ENCODE assay signal across 20 mouse cellular contexts in the genomic region with DNA sequence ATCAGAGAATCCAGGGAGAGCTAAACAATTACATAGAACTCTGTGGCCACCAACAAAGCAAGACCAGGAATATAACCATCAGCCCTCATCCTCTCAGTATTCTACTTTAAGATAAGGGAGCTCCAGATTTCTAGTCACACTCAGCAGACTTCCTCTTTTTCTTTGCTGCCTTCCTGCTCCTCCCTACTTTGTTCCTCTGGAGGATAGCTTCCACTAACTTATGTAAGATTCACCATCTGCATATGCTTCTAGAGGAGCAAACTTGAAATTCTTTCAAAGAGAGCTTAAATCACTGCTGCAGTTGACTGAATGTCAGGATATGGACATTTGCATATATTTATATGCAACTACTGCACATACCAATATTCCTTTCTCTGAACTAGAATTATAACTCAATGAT.
A peak's percentile ranks its signal among the peaks of the same experiment; 100 is the strongest.
DNase-seq lines count a peak whose midpoint lies in the region; TF ChIP-seq lines count a peak whose summit lies in the region.
"Had no signal": no experiment of that assay in that cellular context is flagged by ENCODE, and none has a peak within 500 bp of the region (broad histone marks: within the 10 kb centered on the region; RNA-seq: fewer than 3 reads in every experiment).

No protein-coding gene starts in this region.

- H3K27me3 ChIP-seq in MEL (ENCODE audit: control insufficient read depth in 1 of 2, insufficient read depth in 2 of 2, low read length in 2 of 2), result no peaks in the 10 kb centered on the region
- no peaks in the 10 kb centered on the region for H3K27me3 ChIP-seq in embryonic facial prominence, embryonic 10.5 days (replicated peaks; ENCODE audit: low read depth, poor library complexity, severe bottlenecking)
- H3K27me3 ChIP-seq: embryonic facial prominence, embryonic 13.5 days; embryonic facial prominence, embryonic 15.5 days; forebrain, embryonic 12.5 days had no signal

- no peak overlapping the region for H3K9ac ChIP-seq in MEL (ENCODE audit: control insufficient read depth, low read depth, low read length, poor library complexity, severe bottlenecking)
- H3K9ac ChIP-seq: embryonic facial prominence, embryonic 13.5 days; embryonic facial prominence, embryonic 15.5 days; forebrain, embryonic 12.5 days had no signal

- no peaks in the 10 kb centered on the region for H3K36me3 ChIP-seq in MEL (ENCODE audit: control insufficient read depth in 1 of 2, insufficient read depth in 2 of 2, low read length in 2 of 2)
- H3K36me3 ChIP-seq in embryonic facial prominence, embryonic 10.5 days (replicated peaks), result no peaks in the 10 kb centered on the region
- H3K36me3 ChIP-seq: embryonic facial prominence, embryonic 13.5 days; embryonic facial prominence, embryonic 15.5 days; forebrain, embryonic 10.5 days; forebrain, embryonic 12.5 days had no signal

- TF ChIP-seq EP300 in MEL (IDR thresholded peaks at IDR 0.05; ENCODE audit: low read depth in 1 of 2, low read length in 2 of 2), result no peak

- peak; percentile 1 to 7 for DNase-seq in heart, adult 18-20 months
- DNase-seq in heart, postnatal 4 days, result no peak
- DNase-seq in MEL (ENCODE audit: low read depth, low spot score) (peak; percentile 25), MEL-GATA-1-ER (ENCODE audit: extremely low read depth, low read depth) (peak; percentile 6)
- peak; percentile 3 for DNase-seq in telencephalon, adult 2 months (ENCODE audit: low read depth, low spot score)
- DNase-seq in embryonic facial prominence, embryonic 10.5 days (ENCODE audit: low spot score), result no peak
- no peak for DNase-seq in thymus, postnatal 0 days (ENCODE audit: low spot score)
- DNase-seq: adrenal gland, adult 2 months; adrenal gland, postnatal 10 days; adrenal gland, postnatal 25 days; cerebellum, adult 11-12 months; cerebellum, adult 2 months; cerebellum, adult 9-10 months; cerebellum, postnatal 10 days; cerebellum, postnatal 25 days had no signal

- H3K9me3 ChIP-seq in MEL (replicated peaks; ENCODE audit: insufficient read depth, low read length), result no peaks in the 10 kb centered on the region
- no peaks in the 10 kb centered on the region for H3K9me3 ChIP-seq in embryonic facial prominence, embryonic 10.5 days
- H3K9me3 ChIP-seq: embryonic facial prominence, embryonic 13.5 days; embryonic facial prominence, embryonic 15.5 days; forebrain, embryonic 10.5 days; forebrain, embryonic 12.5 days had no signal

- no peaks in the 10 kb centered on the region for H3K79me2 ChIP-seq in MEL (ENCODE audit: control insufficient read depth, insufficient read depth, low read length, poor library complexity)

- TF ChIP-seq POLR2A in MEL (IDR thresholded peaks at IDR 0.05; ENCODE audit: control insufficient read depth in 1 of 2, insufficient read depth in 1 of 2, low read depth in 1 of 2, low read length in 2 of 2, poor library complexity in 1 of 2), result no peak

- TF ChIP-seq RAD21 in MEL (IDR thresholded peaks at IDR 0.05; ENCODE audit: low read depth, low read length), result no peak

- no peak overlapping the region for H3K27ac ChIP-seq in MEL (ENCODE audit: control insufficient read depth, low read depth, low read length)
- no peak overlapping the region for H3K27ac ChIP-seq in embryonic facial prominence, embryonic 10.5 days (replicated peaks)
- H3K27ac ChIP-seq: embryonic facial prominence, embryonic 13.5 days; embryonic facial prominence, embryonic 15.5 days; forebrain, embryonic 10.5 days; forebrain, embryonic 12.5 days had no signal

- TF ChIP-seq CTCF in MEL (IDR thresholded peaks at IDR 0.05 in 2 of 3, conservative IDR thresholded peaks at IDR 0.05 in 1 of 3; ENCODE audit: control insufficient read depth in 1 of 3, insufficient read depth in 1 of 3, low read depth in 2 of 3, low read length in 3 of 3, poor library complexity in 1 of 3, severe bottlenecking in 1 of 3), result no peak

- no peak overlapping the region for H3K4me3 ChIP-seq in MEL (ENCODE audit: control insufficient read depth in 1 of 2, insufficient read depth in 1 of 2, low read depth in 2 of 2, low read length in 2 of 2)
- no peak overlapping the region for H3K4me3 ChIP-seq in embryonic facial prominence, embryonic 10.5 days
- H3K4me3 ChIP-seq: embryonic facial prominence, embryonic 13.5 days; embryonic facial prominence, embryonic 15.5 days; erythroblast, embryonic 14.5 days; forebrain, embryonic 10.5 days; forebrain, embryonic 12.5 days had no signal

- no peaks in the 10 kb centered on the region for H3K4me1 ChIP-seq in MEL (ENCODE audit: control insufficient read depth in 1 of 2, insufficient read depth in 2 of 2, low read length in 2 of 2)
- H3K4me1 ChIP-seq in embryonic facial prominence, embryonic 10.5 days, result no peaks in the 10 kb centered on the region
- H3K4me1 ChIP-seq: embryonic facial prominence, embryonic 13.5 days; embryonic facial prominence, embryonic 15.5 days; forebrain, embryonic 10.5 days; forebrain, embryonic 12.5 days had no signal

TF ChIP-seq in MEL, 35 proteins besides CTCF, POLR2A, EP300 and RAD21:
- no peak for TF ChIP-seq SMC3 (IDR thresholded peaks at IDR 0.05; ENCODE audit: low read depth, low read length)
- TF ChIP-seq CHD1 (IDR thresholded peaks at IDR 0.05; ENCODE audit: low read depth, low read length), result no peak
- no peak for TF ChIP-seq BHLHE40 (IDR thresholded peaks at IDR 0.05; ENCODE audit: borderline replicate concordance, low read depth, low read length)
- TF ChIP-seq ZC3H11A (IDR thresholded peaks at IDR 0.05; ENCODE audit: low read depth, low read length), result no peak
- TF ChIP-seq CHD2 (IDR thresholded peaks at IDR 0.05; ENCODE audit: low read length), result no peak
TF ChIP-seq in MEL: peak in this region for 0.

Comparison
In these comparisons a context has a peak if more than half of its experiments do, and no peak if none do; other contexts are left out.
1. DNase-seq: peak in heart, adult 18-20 months (2 of 2), MEL (single experiment), MEL-GATA-1-ER (single experiment) and telencephalon, adult 2 months (single experiment); none in heart, postnatal 4 days (single experiment), embryonic facial prominence, embryonic 10.5 days (single experiment) and thymus, postnatal 0 days (single experiment).